Mouse (Mus musculus): ENCODE data around the gene Sec1.
A peak's percentile ranks its signal among the peaks of the same experiment; 100 is the strongest.
"Not testable (repeated sequence)": the region's sequence is repeated elsewhere in the genome, so short reads cannot be mapped to it uniquely, and the experiment has no call there.

The Sec1 gene

GRCm38 (mm10) chr7:45677627-45678295, 16.4 kb downstream of the Sec1 start:
- no peak for DNase-seq

GRCm38 (mm10) chr7:45668921-45669320, 25.3 kb downstream of the Sec1 start:
- no peak for DNase-seq

- no peak for DNase-seq
Measured at GRCm38 (mm10) chr7:45667761-45668160, 26.4 kb downstream of the Sec1 start.

- no peak for DNase-seq
Measured at GRCm38 (mm10) chr7:45666161-45666560, 28.0 kb downstream of the Sec1 start, which contains the start of gene Fut2. Fut2 (minus strand) TSS chr7:45666394.

- no peak for DNase-seq
Measured at GRCm38 (mm10) chr7:45665303-45666138, 28.7 kb downstream of the Sec1 start.

- DNase-seq, result not testable (repeated sequence)
Measured at GRCm38 (mm10) chr7:45661702-45662101, 32.5 kb downstream of the Sec1 start.

- no peak for DNase-seq
Measured at GRCm38 (mm10) chr7:45660746-45661478, 33.3 kb downstream of the Sec1 start.

- no peak for DNase-seq
Measured at GRCm38 (mm10) chr7:45654424-45655047, 39.7 kb downstream of the Sec1 start.

GRCm38 (mm10) chr7:45650484-45650883, 43.7 kb downstream of the Sec1 start:
- not testable (repeated sequence) for DNase-seq

GRCm38 (mm10) chr7:45649351-45649750, 44.9 kb downstream of the Sec1 start:
- DNase-seq, result no peak

GRCm38 (mm10) chr7:45646671-45647070, 47.5 kb downstream of the Sec1 start:
- no peak for DNase-seq

- DNase-seq, result no peak
Measured at GRCm38 (mm10) chr7:45645591-45645971, 48.6 kb downstream of the Sec1 start.

- peak; percentile 66 for DNase-seq
Measured at GRCm38 (mm10) chr7:45644872-45645590, 49.2 kb downstream of the Sec1 start.

GRCm38 (mm10) chr7:45644183-45644582, 50.0 kb downstream of the Sec1 start:
- DNase-seq, result peak; percentile 78

GRCm38 (mm10) chr7:45643441-45644178, 50.6 kb downstream of the Sec1 start:
- peak; percentile 100 for DNase-seq

GRCm38 (mm10) chr7:45642503-45643255, 51.5 kb downstream of the Sec1 start:
- DNase-seq, result peak; percentile 68

GRCm38 (mm10) chr7:45642083-45642482, 52.1 kb downstream of the Sec1 start:
- DNase-seq, result peak; percentile 74

- DNase-seq, result peak; percentile 60
Measured at GRCm38 (mm10) chr7:45641391-45642040, 52.7 kb downstream of the Sec1 start.

GRCm38 (mm10) chr7:45640191-45640957, 53.8 kb downstream of the Sec1 start:
- peak; percentile 67 for DNase-seq

All from cerebellum, adult 9-10 months (tissue).